Mouse (Mus musculus): ENCODE measurements around the gene Dab2ip. TPM values are rescaled to one million over a fixed set of nuclear protein-coding genes. Genes with fewer than 3 reads are reported as not detected.

Dab2ip gene
- total and polyA plus RNA-seq, 3 experiments, result 4.0 to 9.9 TPM; not detected in 1

- no peaks in the 10 kb centered on the region for H3K9me3 ChIP-seq (replicated peaks; ENCODE audit: insufficient read depth, low read length)
- H3K4me3 ChIP-seq (ENCODE audit: control insufficient read depth in 1 of 2, insufficient read depth in 1 of 2, low read depth in 2 of 2, low read length in 2 of 2), result peak overlapping the region; percentile 5 to 61; a peak in 3 of 4 replicates
- H3K9ac ChIP-seq (ENCODE audit: control insufficient read depth, low read depth, low read length, poor library complexity, severe bottlenecking), result peak overlapping the region; percentile 71
- H3K27me3 ChIP-seq (ENCODE audit: control insufficient read depth in 1 of 2, insufficient read depth in 2 of 2, low read length in 2 of 2), result no peaks in the 10 kb centered on the region
- H3K27ac ChIP-seq (ENCODE audit: control insufficient read depth, low read depth, low read length), result peak overlapping the region; percentile 99
- H3K4me1 ChIP-seq (ENCODE audit: control insufficient read depth in 1 of 2, insufficient read depth in 2 of 2, low read length in 2 of 2), result peaks cover 0 to 10% of the 10 kb centered on the region in 2 experiments; a peak in 3 of 4 replicates
- peaks cover 0 to 9% of the 10 kb centered on the region in 2 experiments; a peak in 2 of 4 replicates for H3K36me3 ChIP-seq (ENCODE audit: control insufficient read depth in 1 of 2, insufficient read depth in 2 of 2, low read length in 2 of 2)
- peak; percentile 89 for DNase-seq (ENCODE audit: low read depth, low spot score)
- H3K79me2 ChIP-seq (ENCODE audit: control insufficient read depth, insufficient read depth, low read length, poor library complexity), result no peaks in the 10 kb centered on the region; the same call in 1 of the 2 replicates
- TF ChIP-seq TCF12 (IDR thresholded peaks at IDR 0.05; ENCODE audit: low read depth, low read length) (peak; percentile 89), MXI1 (IDR thresholded peaks at IDR 0.05; ENCODE audit: low read depth, low read length) (no peak), EP300 (IDR thresholded peaks at IDR 0.05; ENCODE audit: low read depth in 1 of 2, low read length in 2 of 2) (peak; percentile 95 to 98), POLR2A (IDR thresholded peaks at IDR 0.05; ENCODE audit: control insufficient read depth in 1 of 2, insufficient read depth in 1 of 2, low read depth in 1 of 2, low read length in 2 of 2, poor library complexity in 1 of 2) (no peak; a peak in 2 of 4 replicates), ZNF384 (IDR thresholded peaks at IDR 0.05; ENCODE audit: low read depth, low read length) (no peak), POLR2AphosphoS5 (IDR thresholded peaks at IDR 0.05; ENCODE audit: borderline replicate concordance, low read depth, low read length) (no peak), BHLHE40 (IDR thresholded peaks at IDR 0.05; ENCODE audit: borderline replicate concordance, low read depth, low read length) (no peak), POLR2AphosphoS2 (IDR thresholded peaks at IDR 0.05; ENCODE audit: low read length) (no peak), NELFE (IDR thresholded peaks at IDR 0.05; ENCODE audit: low read depth, low read length) (no peak), USF2 (IDR thresholded peaks at IDR 0.05; ENCODE audit: borderline replicate concordance in 1 of 2, insufficient read depth in 1 of 2, low read depth in 1 of 2, low read length in 2 of 2) (no peak), USF1 (IDR thresholded peaks at IDR 0.05; ENCODE audit: low read depth, low read length) (no peak), RCOR1 (IDR thresholded peaks at IDR 0.05; ENCODE audit: low read depth, low read length) (no peak; the same call in 1 of the 2 replicates), KAT2A (conservative IDR thresholded peaks at IDR 0.05; ENCODE audit: low read depth, low read length) (no peak), JUND (IDR thresholded peaks at IDR 0.05; ENCODE audit: low read depth, low read length) (no peak), GABPA (IDR thresholded peaks at IDR 0.05; ENCODE audit: low read depth, low read length) (no peak), MYC (IDR thresholded peaks at IDR 0.05; ENCODE audit: low read depth, low read length) (peak; percentile 62), ZC3H11A (IDR thresholded peaks at IDR 0.05; ENCODE audit: low read depth, low read length) (no peak), RAD21 (IDR thresholded peaks at IDR 0.05; ENCODE audit: low read depth, low read length) (no peak), TAL1 (IDR thresholded peaks at IDR 0.05; ENCODE audit: low read length) (peak; percentile 94), ETS1 (IDR thresholded peaks at IDR 0.05; ENCODE audit: low read depth, low read length) (peak; percentile 72), TBP (IDR thresholded peaks at IDR 0.05; ENCODE audit: low read depth, low read length) (no peak), ZKSCAN1 (IDR thresholded peaks at IDR 0.05; ENCODE audit: low read depth, low read length) (no peak), MAX (IDR thresholded peaks at IDR 0.05; ENCODE audit: low read length) (no peak), ELF1 (IDR thresholded peaks at IDR 0.05; ENCODE audit: low read depth, low read length) (no peak), E2F4 (IDR thresholded peaks at IDR 0.05; ENCODE audit: borderline replicate concordance, low read depth, low read length) (no peak), CHD1 (IDR thresholded peaks at IDR 0.05; ENCODE audit: low read depth, low read length) (no peak), SIN3A (IDR thresholded peaks at IDR 0.05; ENCODE audit: low read length) (peak; percentile 68), MAFK (IDR thresholded peaks at IDR 0.05; ENCODE audit: borderline replicate concordance, low read depth, low read length) (peak; percentile 81), NRF1 (IDR thresholded peaks at IDR 0.05; ENCODE audit: insufficient read depth, low read depth, low read length, poor library complexity, severe bottlenecking) (no peak), CTCF (IDR thresholded peaks at IDR 0.05 in 2 of 3, conservative IDR thresholded peaks at IDR 0.05 in 1 of 3; ENCODE audit: control insufficient read depth in 1 of 3, insufficient read depth in 1 of 3, low read depth in 2 of 3, low read length in 3 of 3, poor library complexity in 1 of 3, severe bottlenecking in 1 of 3) (no peak), UBTF (IDR thresholded peaks at IDR 0.05; ENCODE audit: borderline replicate concordance, insufficient read depth, low read depth, low read length) (no peak), CHD2 (IDR thresholded peaks at IDR 0.05; ENCODE audit: low read length) (no peak), MAZ (IDR thresholded peaks at IDR 0.05; ENCODE audit: low read depth, low read length) (no peak), GATA1 (IDR thresholded peaks at IDR 0.05; ENCODE audit: low read depth, low read length) (peak; percentile 87), ZMIZ1 (IDR thresholded peaks at IDR 0.05; ENCODE audit: low read depth, low read length) (no peak), MEF2A (IDR thresholded peaks at IDR 0.05; ENCODE audit: extremely low read depth, insufficient replicate concordance, low read depth, low read length, poor library complexity, severe bottlenecking) (no peak), MYB (IDR thresholded peaks at IDR 0.05; ENCODE audit: low read depth, low read length) (peak; percentile 99)
Observed at GRCm38 (mm10) chr2:35526612-35527242, 31.3 kb upstream of the Dab2ip start.
